Mouse (Mus musculus) activated CD4-positive, CD25-positive, alpha-beta regulatory T cell, adult 4 months (primary cell): ENCODE data around the gene Lta. TPM values are rescaled to one million over a fixed set of nuclear protein-coding genes. Genes with fewer than 3 reads are reported as not detected.

Experiments used
- ATAC-seq: one replicate; pipeline ENCODE4 v1.8.0; 2017
- polyA plus RNA-seq, 2 experiments: library from polyadenylated mRNA; unstranded; fragments of 100-300 nt; shearing (Covaris generic); gene quantifications; one replicate each; pipeline ENCODE4 v1.2.1; 2017

The Lta gene
- polyA plus RNA-seq, 2 experiments from 2014 or later, result 70.5 to 90.5 TPM

DNA sequence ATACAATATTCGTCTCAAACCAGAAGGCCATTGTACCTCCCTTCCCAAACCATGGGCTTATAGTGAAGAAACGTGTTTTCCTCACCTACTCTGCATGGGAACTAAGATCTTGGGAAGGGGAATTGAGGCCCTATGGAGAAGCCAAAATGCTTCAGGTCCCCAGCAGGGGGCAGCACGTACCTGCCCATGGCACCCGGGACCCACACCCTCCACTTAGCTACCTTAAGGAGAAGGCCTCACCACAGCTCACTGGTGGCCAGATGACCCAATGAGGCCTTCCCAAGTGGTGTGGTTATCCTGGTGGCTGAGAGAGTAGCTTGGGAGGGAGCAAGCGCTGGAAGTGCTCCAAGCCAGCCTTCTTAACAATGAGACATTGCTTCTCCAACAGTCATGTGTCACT is 26.6 kb downstream of the Lta start:
- ATAC-seq, result no peak

DNA sequence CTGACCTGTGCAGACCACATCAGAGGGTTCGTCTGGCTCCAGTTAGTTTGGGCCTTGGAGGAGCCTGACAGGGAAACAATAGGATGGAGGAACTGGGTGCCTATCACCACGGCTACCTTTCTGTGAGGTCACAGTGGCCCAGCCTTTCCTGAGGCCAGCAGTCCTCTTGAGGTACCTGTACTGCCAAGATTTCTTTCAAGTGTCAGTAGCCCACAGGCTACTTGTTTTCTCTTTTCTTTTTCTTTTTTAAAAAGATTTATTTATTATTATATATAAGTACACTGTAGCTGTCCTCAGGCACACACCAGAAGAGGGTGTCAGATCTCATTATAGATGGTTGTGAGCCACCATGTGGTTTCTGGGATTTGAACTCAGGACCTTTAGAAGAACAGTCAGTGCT is 29.2 kb downstream of the Lta start, which contains the start of gene Aif1:
Aif1 (minus strand) TSS at position 101 of the 400 bp plus-strand sequence.
- no peak for ATAC-seq

DNA sequence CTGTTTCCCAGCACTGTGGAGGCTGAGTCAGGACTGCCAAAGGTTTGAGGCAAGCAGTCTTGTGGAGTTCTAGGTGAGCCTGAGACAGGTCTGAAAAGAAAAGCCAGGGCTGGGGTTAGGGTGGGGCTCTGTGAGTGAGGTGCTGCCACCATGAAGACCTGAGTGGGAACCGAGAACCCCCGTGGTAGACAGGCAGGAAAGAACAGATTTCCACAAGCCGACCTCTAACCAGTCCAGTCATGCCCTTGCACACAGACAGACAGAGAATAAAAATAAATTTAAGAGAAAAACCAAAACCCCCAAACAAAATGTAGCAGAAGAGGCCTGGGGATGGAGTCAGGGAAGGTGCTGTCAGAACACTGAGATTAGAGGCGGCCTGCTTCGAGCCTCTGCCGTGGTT is 29.8 kb downstream of the Lta start:
- ATAC-seq, result no peak

DNA sequence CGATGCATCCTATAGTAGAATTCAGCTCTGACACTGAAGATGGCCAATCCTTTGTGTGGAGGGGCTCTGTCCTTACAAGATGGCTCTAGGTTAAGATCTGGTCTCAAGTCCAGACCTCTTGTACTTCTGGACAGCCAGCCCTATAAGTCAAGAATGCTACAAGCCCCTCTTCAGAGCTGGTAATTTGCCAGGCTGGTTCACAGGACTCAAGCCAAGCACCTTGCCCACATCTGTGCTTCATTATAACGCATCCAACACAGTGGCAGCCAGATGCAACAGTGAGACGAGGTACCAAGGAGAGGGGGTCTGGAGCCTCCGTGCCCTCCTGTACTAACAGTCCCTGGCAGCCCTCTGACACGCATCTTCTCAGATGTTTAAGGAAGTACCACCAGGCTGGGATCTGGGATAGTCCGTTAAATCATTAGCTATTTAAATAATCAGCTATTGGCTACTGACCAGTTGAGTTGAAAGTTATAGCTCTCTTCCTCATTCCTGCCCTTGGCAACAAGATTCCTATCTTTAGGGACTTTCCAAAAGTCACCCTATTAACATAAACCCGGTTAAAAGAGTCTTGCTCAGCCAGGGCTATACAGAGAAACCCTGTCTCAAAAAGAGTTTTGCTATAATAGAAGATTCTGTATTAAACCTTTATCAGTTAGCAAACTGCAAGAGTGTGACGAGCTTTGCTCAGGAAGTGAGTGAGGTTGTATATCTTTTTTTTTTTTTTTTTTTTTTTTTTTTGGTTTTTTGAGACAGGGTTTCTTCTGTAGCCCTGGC is 30.8 kb downstream of the Lta start:
- ATAC-seq, result peak; percentile 47

DNA sequence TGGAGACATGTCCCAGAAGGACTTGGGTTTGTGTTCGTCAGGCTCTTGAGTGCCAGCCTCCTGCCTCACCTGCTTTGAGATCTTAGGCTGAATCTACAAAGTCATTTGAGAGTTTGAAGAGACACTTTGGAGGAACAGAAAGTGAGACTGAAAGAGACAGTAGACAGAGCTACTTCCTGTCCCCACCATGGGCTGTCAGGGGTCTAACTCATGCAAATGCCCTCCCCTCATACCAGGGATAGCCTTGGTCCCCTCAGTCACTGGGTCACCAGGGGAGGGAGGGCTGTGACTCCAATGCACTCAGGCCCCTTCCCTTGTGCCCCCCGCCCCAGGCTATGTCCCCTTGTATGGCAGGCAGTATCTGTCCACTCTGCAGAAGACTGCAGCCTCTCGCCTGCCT is 31.8 kb downstream of the Lta start:
- peak; percentile 80 for ATAC-seq

DNA sequence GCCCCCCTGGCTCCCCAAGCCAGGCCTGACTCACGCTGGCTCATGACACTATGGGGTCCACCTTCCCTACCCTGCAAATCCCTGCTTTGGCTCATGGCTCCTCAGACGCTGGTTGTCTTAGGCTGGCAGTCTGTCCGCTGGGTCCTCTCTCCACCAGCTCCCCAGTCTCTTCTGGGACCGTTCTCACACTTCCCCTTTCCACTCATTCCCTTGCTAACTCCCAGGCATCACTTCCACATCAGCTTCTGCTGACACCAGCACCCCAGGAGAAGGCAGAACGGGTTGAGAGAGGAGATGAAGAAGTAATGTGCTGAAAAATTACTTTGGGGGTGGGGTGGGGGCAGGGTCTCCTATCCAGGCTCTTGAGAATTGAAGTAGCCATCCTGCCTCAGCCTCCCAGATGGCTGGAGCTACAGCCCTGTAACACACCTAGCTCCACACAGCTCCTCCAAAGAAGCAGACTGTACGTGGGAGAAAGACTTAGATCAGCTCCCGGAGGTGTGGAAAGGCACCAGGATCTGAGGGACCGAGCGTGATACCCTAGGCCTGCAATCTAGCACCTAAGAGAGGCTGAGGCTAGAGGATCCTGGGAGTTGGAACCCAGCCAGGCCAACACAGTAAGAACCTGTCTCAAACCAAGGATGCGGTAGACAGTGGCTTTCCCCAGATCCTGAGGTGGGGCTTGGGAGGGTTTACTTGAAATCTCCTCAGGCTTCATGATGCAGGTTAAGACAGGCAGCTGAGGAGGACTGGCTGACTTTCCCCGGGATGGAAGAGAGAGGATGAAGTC is 32.5 kb downstream of the Lta start:
- ATAC-seq, result peak; percentile 44

DNA sequence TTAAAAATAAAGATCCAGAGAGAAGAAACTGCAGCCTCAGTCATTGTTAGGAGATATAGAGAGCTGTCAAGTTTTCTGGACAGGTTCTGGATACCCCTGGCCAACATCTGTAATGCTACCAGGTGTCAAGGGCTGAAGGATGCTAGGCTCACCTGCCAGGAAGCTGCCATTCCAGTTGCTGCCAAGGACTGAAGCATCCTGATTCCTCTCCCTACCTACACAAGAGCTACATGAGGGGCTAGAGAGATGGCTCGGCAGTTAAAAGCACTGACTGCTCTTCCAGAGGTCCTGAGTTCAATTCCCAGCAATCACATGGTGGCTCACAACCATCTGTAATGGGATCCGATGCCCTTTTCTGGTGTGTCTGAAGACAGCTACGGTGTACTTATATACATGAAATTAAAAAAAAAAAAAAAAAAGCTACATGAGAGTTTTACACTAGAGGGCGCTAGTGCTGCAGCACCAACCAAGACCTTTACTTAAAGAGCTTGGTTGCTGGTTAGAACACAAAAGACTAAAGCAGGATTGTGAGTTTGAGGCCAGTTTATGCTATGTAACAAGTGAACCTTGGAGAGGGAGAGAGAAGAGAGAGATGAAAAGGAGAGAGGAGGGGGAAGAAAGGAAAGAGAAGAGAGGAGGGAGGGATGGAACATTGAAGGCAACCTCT is 36.5 kb downstream of the Lta start:
- ATAC-seq, result no peak

DNA sequence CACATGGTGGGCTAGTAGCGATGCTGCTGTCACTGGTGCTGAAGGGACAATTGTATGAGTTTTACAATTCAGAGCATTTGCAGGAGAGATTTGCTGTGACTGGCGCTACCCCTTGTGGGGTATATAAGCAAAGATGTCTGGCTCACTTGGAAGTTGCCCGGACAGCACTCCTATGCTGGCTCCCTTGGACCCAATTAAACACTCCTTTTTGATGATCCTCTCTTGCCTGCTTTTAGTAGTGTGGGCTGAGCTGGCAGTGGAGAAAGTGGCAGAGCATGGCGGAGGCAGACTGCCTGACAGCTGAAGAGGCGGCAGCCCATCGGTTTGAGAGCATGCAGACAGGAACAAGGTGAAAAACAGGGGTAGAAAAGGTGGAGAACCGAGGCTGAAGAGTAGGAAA is 37.4 kb downstream of the Lta start:
- no peak for ATAC-seq

DNA sequence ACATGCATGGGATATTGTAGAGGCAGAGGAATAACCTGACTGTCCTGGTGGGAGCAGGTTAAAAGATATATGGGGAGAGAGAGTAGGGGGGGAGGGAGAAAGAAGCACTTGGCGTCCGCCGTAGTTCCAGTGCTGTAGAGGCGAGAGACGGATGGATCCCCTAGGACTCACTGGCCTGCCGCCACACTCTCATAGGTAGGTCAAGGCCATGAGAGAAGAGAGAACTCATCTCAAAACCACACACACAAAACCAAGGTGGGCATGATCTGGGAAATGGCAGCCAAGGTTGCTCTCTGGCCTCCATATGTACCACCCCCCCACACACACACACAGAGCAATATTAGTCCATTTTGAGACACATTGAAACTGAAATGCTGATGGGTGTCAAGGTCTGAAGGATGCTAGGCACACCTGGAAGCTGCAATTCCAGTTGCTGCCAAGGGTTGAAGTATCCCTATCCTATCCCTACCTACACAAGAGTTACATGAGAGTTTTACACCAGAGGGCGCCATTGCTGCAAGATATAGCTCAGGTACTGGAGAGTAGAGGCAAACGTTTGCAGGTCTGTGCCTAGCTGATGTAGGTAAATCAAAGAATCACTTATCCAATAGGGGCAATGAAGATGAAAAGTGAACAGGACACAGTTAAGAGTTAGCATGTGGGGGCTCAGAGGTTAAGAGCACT is 38.7 kb downstream of the Lta start:
- peak; percentile 9 for ATAC-seq

DNA sequence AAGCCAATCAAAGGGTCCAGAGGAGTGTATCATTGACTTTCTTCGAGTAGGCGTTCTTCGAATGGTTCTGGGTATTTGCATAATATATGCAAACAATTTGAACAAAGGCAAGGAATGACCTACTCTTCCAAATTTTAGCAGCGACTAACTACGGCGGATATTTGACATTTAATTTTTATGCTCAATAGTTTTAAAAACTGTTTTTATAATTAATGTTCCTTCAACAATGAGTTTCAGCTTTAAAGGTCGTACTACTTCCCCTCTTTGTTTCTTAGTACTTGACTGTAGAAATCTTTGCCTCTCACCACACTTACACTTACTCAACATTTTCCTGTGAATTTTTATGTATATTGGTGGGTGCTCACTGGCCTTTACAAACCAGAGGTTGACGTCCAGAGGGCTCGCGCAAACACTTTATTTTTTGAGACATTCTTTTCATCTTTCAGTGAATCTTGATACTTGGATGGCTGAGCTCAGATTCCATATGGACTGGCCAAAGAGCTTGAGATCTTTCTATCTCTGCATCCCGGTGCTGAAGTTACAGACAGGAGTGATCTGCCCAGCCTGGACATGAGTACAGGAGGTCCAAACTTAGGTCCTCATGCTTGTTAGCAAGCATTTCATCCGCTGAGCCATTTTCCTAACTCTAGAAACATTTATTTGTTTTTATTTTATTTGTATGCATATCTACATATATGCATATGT is 39.5 kb downstream of the Lta start:
- no peak for ATAC-seq

DNA sequence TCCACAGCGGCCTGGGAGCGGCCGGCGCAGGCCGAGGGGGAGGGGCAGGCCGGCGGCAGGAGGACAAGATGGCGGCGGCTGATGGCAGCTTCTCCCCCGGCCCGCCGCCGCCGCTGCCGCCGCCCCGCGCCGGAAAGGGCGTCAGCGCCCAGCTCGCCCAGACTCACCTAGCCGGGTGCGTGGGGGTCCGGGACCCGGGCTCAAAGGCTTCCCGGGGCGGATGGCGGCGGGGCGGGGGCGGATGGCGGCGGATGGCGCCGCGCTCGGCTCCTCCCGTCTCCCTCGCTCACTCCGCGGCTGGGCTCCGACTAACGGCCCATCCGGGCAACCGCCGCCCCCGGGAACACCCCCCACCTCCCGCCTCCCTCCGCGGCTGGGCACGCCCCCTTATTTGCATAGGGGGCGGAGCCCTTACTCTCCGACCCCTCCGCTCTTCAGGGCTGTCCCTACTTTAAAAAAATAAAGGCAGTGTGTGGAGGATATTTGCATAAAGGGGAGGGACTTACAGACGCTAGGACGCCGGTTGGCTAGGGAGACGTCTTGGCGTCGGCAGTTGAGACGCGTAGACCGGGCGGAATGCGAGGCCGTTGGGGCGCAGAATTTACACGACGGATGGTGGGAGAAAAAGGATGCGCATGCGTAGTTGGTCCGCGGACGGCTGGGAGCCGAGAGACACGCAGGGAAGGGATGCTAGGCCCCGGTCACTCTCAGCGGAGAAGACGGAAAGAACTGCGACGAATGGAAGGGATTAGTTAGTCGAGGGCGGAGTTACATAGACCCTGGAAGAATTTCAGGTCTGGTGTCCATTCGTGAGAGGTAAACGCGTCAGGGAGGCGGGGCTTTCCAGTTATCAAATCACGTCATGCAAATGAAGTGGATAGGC is 40.3 kb downstream of the Lta start, which contains the start of gene Prrc2a:
Prrc2a (minus strand) TSS at position 330 of the 883 bp plus-strand sequence.
- peak; percentile 89 for ATAC-seq

DNA sequence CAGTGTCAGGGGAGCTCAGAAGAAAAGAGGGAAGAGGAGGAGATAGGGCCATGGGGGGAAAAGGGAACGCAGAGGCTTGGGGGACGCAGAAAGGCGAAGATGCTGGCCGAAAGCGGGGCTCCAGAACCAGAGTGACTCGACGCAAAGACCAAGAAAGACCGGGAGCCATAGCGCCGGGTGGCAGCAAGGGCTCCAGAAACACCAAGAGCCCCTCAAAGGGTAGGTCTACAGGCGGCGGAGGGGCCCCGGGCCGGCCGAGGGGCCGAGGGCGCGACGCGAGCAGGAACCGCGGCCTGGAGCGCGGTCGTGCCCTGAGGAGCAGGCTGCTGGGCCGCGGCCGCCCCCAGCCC is 41.0 kb downstream of the Lta start:
- ATAC-seq, result no peak

DNA sequence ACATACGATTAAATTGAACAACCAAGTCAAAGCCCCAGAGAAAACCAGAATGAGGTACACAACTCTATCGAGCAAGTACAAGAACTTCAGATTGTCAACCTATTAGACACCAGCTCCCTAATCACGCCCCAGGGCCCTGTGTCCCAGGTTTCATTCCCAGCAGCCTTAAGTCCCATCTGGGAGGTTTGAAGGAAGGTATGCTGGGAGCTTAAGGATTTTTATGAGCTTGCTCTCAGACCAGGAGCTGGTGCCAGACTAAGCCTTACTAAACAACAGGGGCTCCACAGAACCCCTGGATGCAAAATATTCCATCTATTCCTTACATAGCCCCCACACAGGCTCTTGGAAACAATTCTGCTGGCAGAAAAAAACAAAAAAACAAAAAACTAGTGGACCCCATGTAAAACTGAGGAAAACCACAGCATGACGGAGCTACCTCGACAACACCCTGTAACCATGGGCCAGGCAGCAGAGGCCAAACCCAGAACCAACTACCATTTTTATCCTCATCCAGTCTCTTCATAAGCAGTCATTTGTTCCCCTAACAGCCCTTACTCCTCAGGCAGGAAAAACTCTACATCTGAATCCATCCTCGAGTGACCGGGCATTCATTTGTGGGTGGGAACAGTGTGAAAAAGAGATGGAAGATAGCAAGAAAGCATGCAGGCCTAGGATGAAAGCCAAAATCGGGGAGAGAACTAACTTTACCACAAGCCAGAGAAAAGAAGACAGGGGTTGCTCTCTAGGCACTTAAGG is 41.6 kb downstream of the Lta start:
- no peak for ATAC-seq

DNA sequence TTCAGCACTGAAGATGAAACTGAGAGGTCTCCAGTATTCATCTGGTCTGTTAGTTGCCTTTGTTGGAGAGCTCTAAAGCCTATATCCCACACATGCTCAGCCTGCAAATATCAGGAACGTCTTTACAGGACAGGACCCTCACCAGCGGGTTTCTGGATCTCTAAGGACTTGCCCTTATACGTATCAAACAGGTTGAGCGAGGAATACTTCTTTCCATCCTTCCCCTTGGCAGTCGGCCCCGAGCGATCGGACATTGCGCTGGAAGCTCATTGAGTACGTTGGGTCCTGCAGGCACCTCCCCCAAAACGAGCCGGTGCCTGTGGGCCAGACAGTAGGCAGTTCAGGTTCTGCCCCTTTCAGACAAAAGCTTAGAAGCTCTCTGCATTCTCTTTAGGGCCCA is 42.4 kb downstream of the Lta start:
- ATAC-seq, result no peak

DNA sequence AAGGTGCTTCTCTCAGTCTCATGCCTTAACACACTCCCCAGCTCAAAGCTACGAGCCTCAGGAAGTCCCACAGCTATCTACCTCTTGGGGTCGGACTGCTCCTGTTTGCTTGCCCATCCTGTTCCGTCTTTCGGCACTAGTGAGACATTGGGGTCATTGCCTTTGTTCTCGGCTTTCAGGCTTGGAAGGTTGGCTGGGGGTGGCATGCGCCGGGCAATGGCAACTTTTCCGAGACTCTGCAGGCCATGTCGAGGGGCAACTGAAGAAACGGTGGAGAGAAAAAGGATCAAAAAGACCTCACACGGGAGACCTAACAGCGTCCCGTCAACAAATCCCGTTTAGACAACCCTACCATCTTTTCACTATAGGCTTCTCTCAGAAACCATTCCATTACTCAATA is 43.0 kb downstream of the Lta start:
- ATAC-seq, result no peak

DNA sequence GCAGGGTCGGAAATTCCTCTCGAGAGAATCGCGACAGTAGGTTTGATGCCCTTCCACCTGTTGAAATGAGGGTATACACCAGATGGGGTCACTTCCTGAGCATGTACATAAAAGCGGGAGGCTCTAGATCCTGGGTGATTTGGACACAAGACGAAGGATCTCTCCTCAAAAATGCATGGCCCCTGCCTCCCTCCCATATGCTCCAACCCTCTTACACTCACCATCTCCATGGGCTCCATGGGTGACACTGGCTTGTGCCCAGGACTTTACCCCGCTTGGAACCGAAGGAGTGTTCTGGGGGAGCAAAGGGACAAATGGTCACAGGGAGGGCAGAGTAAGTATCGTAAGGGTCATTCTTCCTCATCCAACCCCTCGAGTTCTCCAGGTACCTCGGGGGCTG is 43.7 kb downstream of the Lta start:
- no peak for ATAC-seq

DNA sequence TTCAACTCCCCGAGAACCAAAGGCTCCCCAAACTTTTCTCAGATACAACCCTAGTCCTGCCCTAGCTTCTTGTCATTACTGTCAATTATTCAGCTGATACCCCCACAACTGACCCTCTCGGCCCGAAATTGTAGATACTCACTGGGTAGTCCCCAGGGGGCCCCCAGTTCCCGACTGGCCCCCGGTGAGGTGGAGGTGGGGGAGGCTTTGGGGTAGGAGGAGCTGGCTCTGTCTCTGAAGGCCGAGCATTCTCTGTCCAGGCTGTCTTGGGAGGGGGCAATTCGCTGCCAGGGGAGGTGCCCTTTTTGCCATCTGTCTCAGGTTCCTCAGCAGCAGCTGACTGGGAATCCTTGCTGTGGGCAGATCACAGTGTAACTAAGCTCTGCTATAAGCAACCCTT is 45.5 kb downstream of the Lta start:
- ATAC-seq, result no peak

DNA sequence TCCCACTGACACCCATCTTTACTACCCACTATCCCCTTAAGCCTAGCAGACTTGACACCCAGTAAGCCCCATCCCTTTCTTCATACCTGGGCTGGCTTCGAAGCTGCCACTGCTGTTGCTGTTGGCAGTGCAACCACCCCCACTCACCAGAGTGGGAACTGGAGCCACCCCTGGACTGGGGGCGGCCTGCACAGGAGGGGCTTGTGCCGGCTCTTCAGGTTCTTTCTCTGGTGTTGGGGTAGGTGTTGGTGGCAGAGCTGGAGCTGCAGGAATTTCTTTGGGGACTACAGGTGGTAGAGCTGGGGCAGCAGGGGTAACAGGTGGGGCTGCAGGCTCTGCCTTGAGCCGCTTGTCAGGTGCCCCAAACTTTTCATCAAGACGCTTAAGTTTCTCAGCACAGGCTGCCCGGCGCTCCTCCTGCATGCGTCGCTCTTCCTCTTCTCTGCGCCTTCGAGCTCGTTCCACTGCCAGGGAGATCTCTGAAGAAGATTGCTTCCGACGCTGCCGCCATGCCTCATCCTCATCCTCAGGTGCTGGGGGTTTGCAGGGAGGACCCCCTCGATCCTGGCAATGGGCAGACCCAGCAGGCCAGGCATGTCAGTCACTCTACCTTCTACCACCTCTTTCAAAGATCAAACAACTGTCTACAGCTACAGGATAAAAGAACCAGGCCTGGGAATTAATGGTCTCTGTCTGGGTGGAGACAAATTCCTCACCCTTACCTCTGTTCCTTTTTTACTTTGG is 46.1 kb downstream of the Lta start:
- ATAC-seq, result no peak

DNA sequence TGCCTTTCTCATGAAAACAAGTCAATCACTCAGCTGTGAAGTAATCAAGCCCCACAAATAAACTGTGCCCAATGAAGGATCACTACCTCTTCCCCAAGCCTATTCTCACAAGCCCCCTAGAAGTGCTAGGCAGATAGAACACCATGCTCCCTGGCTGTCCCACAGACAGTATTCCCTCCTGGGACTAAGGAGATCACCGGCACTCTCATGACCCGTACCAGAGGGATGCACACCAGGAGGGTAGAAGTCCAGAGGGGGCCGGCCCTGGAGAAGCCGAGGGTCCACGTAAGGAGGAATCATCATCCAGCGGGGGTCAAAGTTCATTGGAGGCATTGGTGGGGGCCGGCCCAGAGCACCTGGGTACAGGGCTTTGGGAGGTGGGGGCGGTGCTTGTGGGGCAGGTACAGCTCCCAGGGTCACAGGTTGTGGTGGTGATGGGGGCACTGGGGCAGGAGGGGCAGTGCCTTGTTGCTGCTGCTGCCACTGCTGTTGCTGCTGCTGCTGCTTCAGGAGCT is 47.4 kb downstream of the Lta start:
- ATAC-seq, result no peak
